Mouse (Mus musculus) CH12.LX (cell line): ENCODE measurements around the gene Rfc1. TPM values are rescaled to one million over a fixed set of nuclear protein-coding genes. Genes with fewer than 3 reads are reported as not detected.
"Not testable (repeated sequence)": the region's sequence is repeated elsewhere in the genome, so short reads cannot be mapped to it uniquely, and the experiment has no call there.

ENCODE experiments used
- DNase-seq: peaks from one replicate; pipeline ENCODE4 v3.0.0-alpha.2; 2013; ENCODE audit errors: extremely low read depth
- H3K27ac ChIP-seq: 2 replicates; pipeline ENCODE4 v1.5.1; 2012; ENCODE audit warnings: low read depth, mild to moderate bottlenecking, control low read depth, moderate library complexity; ENCODE audit not compliant: insufficient read depth
- H3K27me3 ChIP-seq: replicated peaks from 2 replicates; pipeline ENCODE3; 2012; ENCODE audit warnings: inconsistent platforms
- H3K36me3 ChIP-seq, 2 experiments: replicated peaks in 1 of 2; 2 replicates each; pipeline versions ENCODE3 to v1.6.1; 2012; ENCODE audit warnings: inconsistent platforms in 1 of 2, low read length in 1 of 2, mild to moderate bottlenecking in 1 of 2, mixed read lengths in 1 of 2, moderate library complexity in 1 of 2; ENCODE audit not compliant: control insufficient read depth in 1 of 2, insufficient read depth in 1 of 2
- H3K4me1 ChIP-seq, 2 experiments: 2 replicates each; pipeline ENCODE4 v1.6.1; 2012; ENCODE audit warnings: inconsistent platforms in 1 of 2, moderate library complexity in 1 of 2; ENCODE audit not compliant: insufficient read depth in 2 of 2, control insufficient read depth in 1 of 2
- H3K4me2 ChIP-seq: 2 replicates; pipeline ENCODE4 v1.6.1; 2012; ENCODE audit warnings: low read depth, mild to moderate bottlenecking, control low read depth; ENCODE audit not compliant: poor library complexity, insufficient read depth, severe bottlenecking
- H3K4me3 ChIP-seq, 3 experiments: fragments of 150-350 bp in 1 of 3; sonication (generic) in 1 of 3; replicated peaks in 1 of 3; 2 replicates each; pipeline versions ENCODE3 to v1.5.1; 2011 to 2012; ENCODE audit warnings: low read depth in 2 of 3, low read length in 2 of 3, mild to moderate bottlenecking in 2 of 3, moderate library complexity in 2 of 3, control low read depth in 1 of 3, improper control_type of control experiment in 1 of 3, inconsistent platforms in 1 of 3, mixed read lengths in 1 of 3; ENCODE audit not compliant: poor library complexity in 1 of 3
- H3K79me2 ChIP-seq: replicated peaks from 2 replicates; pipeline ENCODE4 v1.6.1; 2012; ENCODE audit warnings: mild to moderate bottlenecking, moderate library complexity; ENCODE audit not compliant: control insufficient read depth, poor library complexity, insufficient read depth, severe bottlenecking; ENCODE audit errors: extremely low read depth
- H3K9ac ChIP-seq: 2 replicates; pipeline ENCODE4 v1.6.1; 2012; ENCODE audit warnings: low read depth, mild to moderate bottlenecking, control low read depth, moderate library complexity; ENCODE audit not compliant: insufficient read depth
- H3K9me3 ChIP-seq: replicated peaks from 2 replicates; pipeline ENCODE3; 2012; ENCODE audit warnings: low read length, inconsistent platforms, mixed read lengths
- BHLHE40 ChIP-seq: IDR thresholded peaks from 2 replicates; pipeline ENCODE4 v1.6.1; 2011; ENCODE audit warnings: mild to moderate bottlenecking, low read depth, low read length, improper control_type of control experiment
- CTCF ChIP-seq, 2 experiments: IDR thresholded peaks in 1 of 2; conservative IDR thresholded peaks in 1 of 2; 2 replicates each; pipeline ENCODE4 v1.5.1; 2011 to 2012; ENCODE audit warnings: low read depth in 2 of 2, low read length in 2 of 2, improper control_type of control experiment in 1 of 2, inconsistent platforms in 1 of 2, mild to moderate bottlenecking in 1 of 2, moderate library complexity in 1 of 2
- EP300 ChIP-seq: IDR thresholded peaks from 2 replicates; pipeline ENCODE4 v1.6.1; 2011; ENCODE audit warnings: low read length, improper control_type of control experiment
- HCFC1 ChIP-seq: IDR thresholded peaks from 2 replicates; pipeline ENCODE4 v1.6.1; 2012; ENCODE audit warnings: low read depth, mild to moderate bottlenecking, inconsistent platforms, low read length, improper control_type of control experiment
- IRF4 ChIP-seq: IDR thresholded peaks from 2 replicates; pipeline ENCODE4 v1.6.1; 2014; ENCODE audit warnings: low read depth, mild to moderate bottlenecking, inconsistent platforms, low read length, improper control_type of control experiment
- KAT2A ChIP-seq: IDR thresholded peaks from 2 replicates; pipeline ENCODE4 v1.6.1; 2012; ENCODE audit warnings: low read length, improper control_type of control experiment, inconsistent platforms; ENCODE audit not compliant: insufficient replicate concordance
- MAFK ChIP-seq: IDR thresholded peaks from 2 replicates; pipeline ENCODE4 v1.6.1; 2011; ENCODE audit warnings: low read length, improper control_type of control experiment; ENCODE audit not compliant: insufficient replicate concordance
- PAX5 ChIP-seq: IDR thresholded peaks from 2 replicates; pipeline ENCODE4 v1.6.1; 2012; ENCODE audit warnings: low read length, inconsistent platforms, mixed read lengths
- POLR2AphosphoS2 ChIP-seq: IDR thresholded peaks from 2 replicates; pipeline ENCODE4 v1.6.1; 2011; ENCODE audit warnings: low read depth, low read length, improper control_type of control experiment
- RAD21 ChIP-seq: IDR thresholded peaks from 2 replicates; pipeline ENCODE4 v1.6.1; 2011; ENCODE audit warnings: low read depth, mild to moderate bottlenecking, low read length, improper control_type of control experiment, moderate library complexity
- RCOR1 ChIP-seq: conservative IDR thresholded peaks from 2 replicates; pipeline ENCODE4 v1.6.1; 2012; ENCODE audit warnings: low read depth, mild to moderate bottlenecking, inconsistent platforms, low read length, improper control_type of control experiment
- SIN3A ChIP-seq: IDR thresholded peaks from 2 replicates; pipeline ENCODE4 v1.6.1; 2012; ENCODE audit warnings: low read length, improper control_type of control experiment, inconsistent platforms
- SMC3 ChIP-seq: IDR thresholded peaks from 2 replicates; pipeline ENCODE4 v1.6.1; 2011; ENCODE audit warnings: low read depth, low read length, improper control_type of control experiment
- TBP ChIP-seq: conservative IDR thresholded peaks from 2 replicates; pipeline ENCODE4 v1.6.1; 2011; ENCODE audit warnings: low read depth, low read length, improper control_type of control experiment
- ZMIZ1 ChIP-seq: IDR thresholded peaks from 2 replicates; pipeline ENCODE4 v1.6.1; 2012; ENCODE audit warnings: low read depth, mild to moderate bottlenecking, inconsistent platforms, low read length, improper control_type of control experiment
- ZNF384 ChIP-seq: IDR thresholded peaks from 2 replicates; pipeline ENCODE4 v1.6.1; 2012; ENCODE audit warnings: low read depth, low read length, improper control_type of control experiment, inconsistent platforms
- dilution Hi-C: fragments of 300-500 bp; cut with MboI; formaldehyde crosslinking; loops from 2 replicates; pipeline ENCODE4 v1.14.3; 2020; ENCODE audit warnings: low sequenced_read_pairs; ENCODE audit not compliant: extremely low pct_unique_long_range_greater_than_20kb, extremely low pct_ligation_motif_present
- in situ Hi-C: fragments of 300-500 bp; cut with MboI; formaldehyde crosslinking; loops from 3 replicates; pipeline ENCODE4 v1.14.3; 2019; ENCODE audit warnings: low sequenced_read_pairs, low pct_ligation_motif_present, low pct_unique_long_range_greater_than_20kb, mixed read lengths
- polyA plus RNA-seq: library from polyadenylated mRNA; unstranded; fragments of >175 nt; gene quantifications from 2 replicates; pipeline ENCODE4 v1.2.1, GENCODE M21; 2012; ENCODE audit warnings: low read depth; ENCODE audit not compliant: insufficient read length
- total RNA-seq, 2 experiments: library from RNA; depleted of rRNA; stranded (reverse); fragments of 300-350 nt in 1 of 2; fragments of >200 nt in 1 of 2; gene quantifications; 2 replicates each; pipeline ENCODE4 v1.2.3; 2012 to 2014

The Rfc1 gene
- total and polyA plus RNA-seq, 3 experiments: 64.9 to 83.1 (median 80.8) TPM

DNA sequence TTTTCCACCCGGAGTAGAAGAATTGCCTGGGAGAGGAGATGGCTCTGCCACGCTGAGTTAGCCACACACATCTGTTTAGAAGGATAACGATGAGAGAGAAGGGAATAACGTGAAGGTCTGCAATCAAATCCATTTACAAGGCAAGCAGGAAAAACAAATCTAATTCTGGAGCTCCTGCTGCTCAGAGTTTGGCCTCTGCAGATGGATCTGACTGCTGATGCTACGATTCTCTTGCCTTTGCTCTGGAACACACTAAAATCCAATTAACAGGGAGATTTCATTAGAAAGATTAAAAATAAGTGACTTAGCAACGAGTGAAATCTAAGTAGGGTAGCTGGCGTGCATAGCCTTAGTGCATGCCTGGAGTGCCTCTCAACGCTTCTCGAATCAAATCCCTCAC lies 30.0 kb downstream of the Rfc1 start:
- H3K9me3 ChIP-seq: no peaks in the 10 kb centered on the region
- TF ChIP-seq BHLHE40: no peak
- TF ChIP-seq KAT2A: no peak
- TF ChIP-seq SMC3: no peak
- no peak for TF ChIP-seq IRF4
- TF ChIP-seq HCFC1: no peak
- TF ChIP-seq PAX5: no peak
- no peak for TF ChIP-seq ZMIZ1
- TF ChIP-seq ZNF384: no peak
- TF ChIP-seq RAD21: no peak
- TF ChIP-seq RCOR1: no peak
- no peak for TF ChIP-seq EP300
- no peak for TF ChIP-seq TBP
- no peak for TF ChIP-seq POLR2AphosphoS2
- TF ChIP-seq, all 38 proteins: peak for 0
- DNase-seq: no peak
- peaks cover 0 to 10% of the 10 kb centered on the region in 2 experiments; a peak in 2 of 4 replicates for H3K4me1 ChIP-seq
- H3K36me3 ChIP-seq: peaks cover 38 to 79% of the 10 kb centered on the region in 2 experiments
- in situ Hi-C loops: no loop called here
- H3K9ac ChIP-seq: no peak overlapping the region
- no peaks in the 10 kb centered on the region for H3K27me3 ChIP-seq
- no peak overlapping the region for H3K4me3 ChIP-seq
- no peaks in the 10 kb centered on the region for H3K79me2 ChIP-seq
- no peak overlapping the region for H3K4me2 ChIP-seq
- dilution Hi-C loops: no loop called here
- no peak overlapping the region for H3K27ac ChIP-seq

DNA sequence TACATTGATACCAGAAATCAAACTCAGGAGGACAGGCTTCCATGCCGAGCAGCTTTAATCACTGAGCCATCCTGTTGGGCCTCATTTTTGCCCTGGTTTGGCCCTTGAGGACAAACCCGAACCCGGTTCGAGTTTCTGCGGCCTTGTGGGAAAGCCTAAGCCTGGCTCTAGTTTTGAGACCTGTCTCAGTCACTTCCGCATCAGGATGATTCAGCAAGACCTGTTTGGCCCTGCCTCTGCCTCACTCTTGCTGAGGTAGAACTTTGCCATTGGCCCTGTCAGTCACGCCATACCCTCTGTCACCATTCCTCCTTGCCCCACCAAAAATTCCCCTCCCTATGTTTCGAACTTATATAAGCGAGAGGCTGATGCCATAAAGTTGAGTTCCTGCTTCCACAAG lies 35.3 kb downstream of the Rfc1 start:
- TF ChIP-seq SIN3A: no peak
- no peak for TF ChIP-seq CTCF (conservative IDR thresholded peaks at IDR 0.05 in 1 of 2, IDR thresholded peaks at IDR 0.05 in 1 of 2; ENCODE audit: low read depth in 2 of 2, low read length in 2 of 2)
- peak; percentile 42; the same call in 1 of the 2 replicates for TF ChIP-seq MAFK
- dilution Hi-C loops: no loop called here
- Histone ChIP-seq H3K9ac (no peak overlapping the region), H3K36me3 (peaks cover 37 to 81% of the 10 kb centered on the region in 2 experiments), H3K4me3 (no peak overlapping the region), H3K79me2 (no peaks in the 10 kb centered on the region), H3K27me3 (no peaks in the 10 kb centered on the region), H3K9me3 (no peaks in the 10 kb centered on the region), H3K4me1 (peaks cover 4 to 12% of the 10 kb centered on the region in 2 experiments; a peak in 3 of 4 replicates), H3K27ac (no peak overlapping the region), H3K4me2 (no peak overlapping the region)
- no peak for DNase-seq
- in situ Hi-C loops: no loop called here

DNA sequence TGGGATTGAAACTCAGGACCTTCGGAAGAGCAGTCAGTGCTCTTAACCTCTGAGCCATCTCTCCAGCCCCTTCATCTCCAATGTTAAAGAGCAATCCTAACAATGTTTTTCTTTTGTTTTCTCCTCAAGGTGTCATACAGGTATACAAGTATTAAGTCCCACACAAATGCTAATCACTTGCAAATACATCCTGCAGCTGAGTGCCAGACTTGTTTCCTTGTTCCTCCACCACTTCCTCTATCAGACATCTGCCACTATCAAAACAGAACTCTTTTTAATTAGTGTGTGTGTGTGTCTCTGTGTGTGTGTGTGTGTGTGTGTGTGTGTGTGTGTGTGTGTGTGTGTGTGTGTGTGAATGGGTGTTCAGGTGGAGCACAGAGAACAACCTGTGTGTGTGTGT lies 35.8 kb downstream of the Rfc1 start:
- peaks cover 37 to 80% of the 10 kb centered on the region in 2 experiments for H3K36me3 ChIP-seq
- dilution Hi-C loops, H3K79me2 ChIP-seq, H3K4me3 ChIP-seq, H3K9ac ChIP-seq, H3K4me2 ChIP-seq, H3K27me3 ChIP-seq, in situ Hi-C loops, DNase-seq, H3K27ac ChIP-seq, H3K9me3 ChIP-seq: not testable (repeated sequence)
- peaks cover 4 to 15% of the 10 kb centered on the region in 2 experiments; a peak in 3 of 4 replicates for H3K4me1 ChIP-seq
